Mouse (Mus musculus) heart, embryonic 14.5 days (tissue): ENCODE measurements around the gene Hdgfl3. TPM values are rescaled to one million over a fixed set of nuclear protein-coding genes. Genes with fewer than 3 reads are reported as not detected.
A peak's percentile ranks its signal among the peaks of the same experiment; 100 is the strongest.

Experiments
- ATAC-seq: fragments of 200-750 bp; cut with Nextera tagmentation; 2 replicates; pipeline ENCODE4 v1.8.0; 2017; ENCODE audit warnings: low read depth, moderate TSS enrichment; ENCODE audit not compliant: insufficient number of reproducible peaks, insufficient read depth, low FRiP score
- H3K27ac ChIP-seq, 2 experiments: fragments of 200-500 bp in 1 of 2; fragments of 300-500 bp in 1 of 2; sonication (generic) in 1 of 2; replicated peaks in 1 of 2; 2 replicates each; pipeline ENCODE4 v1.5.1; 2012 to 2014; ENCODE audit warnings: low read depth in 2 of 2, low read length in 2 of 2, control low read depth in 1 of 2, mild to moderate bottlenecking in 1 of 2, mixed read lengths in 1 of 2; ENCODE audit not compliant: control insufficient read depth in 1 of 2, insufficient read depth in 1 of 2
- H3K27me3 ChIP-seq: fragments of 300-500 bp; sonication (generic); 2 replicates; pipeline ENCODE4 v1.6.1; 2014; ENCODE audit warnings: mild to moderate bottlenecking, low read length, control low read depth; ENCODE audit not compliant: control insufficient read depth, insufficient read depth
- H3K36me3 ChIP-seq: fragments of 300-500 bp; sonication (generic); 2 replicates; pipeline ENCODE4 v1.6.1; 2014; ENCODE audit warnings: mild to moderate bottlenecking, control low read depth, low read length, mixed read lengths; ENCODE audit not compliant: control insufficient read depth, insufficient read depth
- H3K4me1 ChIP-seq, 2 experiments: fragments of 200-500 bp in 1 of 2; fragments of 300-500 bp in 1 of 2; sonication (generic) in 1 of 2; 2 replicates each; pipeline ENCODE4 v1.6.1; 2012 to 2014; ENCODE audit warnings: low read length in 2 of 2, control low read depth in 1 of 2, mixed read lengths in 1 of 2; ENCODE audit not compliant: control insufficient read depth in 2 of 2, insufficient read depth in 2 of 2
- H3K4me2 ChIP-seq: fragments of 300-500 bp; sonication (generic); 2 replicates; pipeline ENCODE4 v1.6.1; 2014; ENCODE audit warnings: mild to moderate bottlenecking, low read length
- H3K4me3 ChIP-seq, 2 experiments: fragments of 200-500 bp in 1 of 2; fragments of 300-500 bp in 1 of 2; sonication (generic) in 1 of 2; 2 replicates each; pipeline ENCODE4 v1.5.1; 2012 to 2014; ENCODE audit warnings: low read length in 2 of 2, mild to moderate bottlenecking in 2 of 2, control low read depth in 1 of 2, low read depth in 1 of 2, moderate library complexity in 1 of 2; ENCODE audit not compliant: control insufficient read depth in 1 of 2, insufficient read depth in 1 of 2
- H3K9ac ChIP-seq: fragments of 300-500 bp; sonication (generic); 2 replicates; pipeline ENCODE4 v1.6.1; 2014; ENCODE audit warnings: mild to moderate bottlenecking, low read length
- H3K9me3 ChIP-seq: fragments of 300-500 bp; sonication (generic); 2 replicates; pipeline ENCODE4 v1.6.1; 2016; ENCODE audit warnings: low read length, control low read depth; ENCODE audit not compliant: control insufficient read depth
- WGBS: fragments of 180-500 bp; shearing (Covaris S2); extraction: QIAGEN DNeasy Blood & Tissue Kit; methylation state at CpG from one replicate; pipeline ENCODE4 v1.1.7; 2014; 5-methylcytosine and 5-hydroxymethylcytosine counted together
- polyA plus RNA-seq: library from polyadenylated mRNA; unstranded; fragments of >200 nt; fragmentation: Nextera tagmentation; extraction: Ambion mirVana; gene quantifications from 2 replicates; pipeline ENCODE4 v1.2.1, GENCODE M21; 2014

Hdgfl3 gene
- polyA plus RNA-seq, 1 experiment from 2014 or later: 15.6 TPM

GRCm38 (mm10) chr7:81873807-81874206 lies 60.5 kb downstream of the Hdgfl3 start:
- no peak for ATAC-seq
- WGBS: 11% methylated on average over 1 of the region's 1 CpGs

DNA sequence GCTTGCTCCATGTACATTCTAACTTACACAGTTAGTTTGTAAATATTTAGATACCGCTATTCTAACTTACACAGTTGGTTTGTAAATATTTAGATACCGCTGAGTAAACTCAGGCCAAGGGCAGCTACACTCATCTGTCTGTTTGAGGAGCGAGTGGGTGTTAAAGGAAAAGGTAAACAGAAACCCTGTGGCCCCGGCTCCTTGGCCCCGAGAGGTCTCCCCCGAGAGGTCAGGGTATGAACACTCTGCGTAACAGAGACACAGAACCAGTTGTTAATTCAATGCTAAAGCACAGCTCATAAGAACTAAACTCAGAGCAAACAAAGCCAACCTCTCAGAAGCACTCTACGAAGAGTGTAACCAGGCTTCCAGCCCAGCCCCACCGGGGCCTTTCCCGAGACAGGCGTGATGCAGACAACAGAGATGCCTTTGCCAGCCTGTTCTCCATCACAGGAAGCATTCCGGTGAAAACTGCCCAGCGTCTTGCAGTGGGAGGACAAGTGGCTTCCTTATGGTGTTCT lies 61.7 kb downstream of the Hdgfl3 start:
- no peak overlapping the region for H3K4me3 ChIP-seq
- H3K4me2 ChIP-seq: no peak overlapping the region
- H3K9ac ChIP-seq: no peak overlapping the region
- no peaks in the 10 kb centered on the region for H3K27me3 ChIP-seq
- H3K36me3 ChIP-seq: peaks cover 28% of the 10 kb centered on the region
- no peak for ATAC-seq
- WGBS: 63% methylated on average over 13 of the region's 13 CpGs
- H3K4me1 ChIP-seq: peaks cover 3 to 9% of the 10 kb centered on the region in 2 experiments
- no peaks in the 10 kb centered on the region for H3K9me3 ChIP-seq
- H3K27ac ChIP-seq: no peak overlapping the region

More at GRCm38 (mm10) chr7:81873807-81874206, 60.5 kb downstream of the Hdgfl3 start:
- H3K4me1 ChIP-seq: peaks cover 3 to 9% of the 10 kb centered on the region in 2 experiments
- H3K27ac ChIP-seq: no peak overlapping the region
- H3K36me3 ChIP-seq: peaks cover 27% of the 10 kb centered on the region
- H3K9ac ChIP-seq: no peak overlapping the region
- H3K4me3 ChIP-seq: no peak overlapping the region
- no peak overlapping the region for H3K4me2 ChIP-seq
- H3K9me3 ChIP-seq: no peaks in the 10 kb centered on the region
- no peaks in the 10 kb centered on the region for H3K27me3 ChIP-seq

- no peaks in the 10 kb centered on the region for H3K9me3 ChIP-seq
- H3K27ac ChIP-seq: no peak overlapping the region
- 33% methylated on average over 6 of the region's 6 CpGs for WGBS
- H3K9ac ChIP-seq: no peak overlapping the region
- H3K4me1 ChIP-seq: peaks cover 6% of the 10 kb centered on the region in 2 experiments; a peak in 3 of 4 replicates
- no peak; the same call in 1 of the 2 replicates for ATAC-seq
- H3K4me3 ChIP-seq: no peak overlapping the region
- peaks cover 40% of the 10 kb centered on the region for H3K36me3 ChIP-seq
- H3K27me3 ChIP-seq: no peaks in the 10 kb centered on the region
- no peak overlapping the region for H3K4me2 ChIP-seq
Observed at GRCm38 (mm10) chr7:81868158-81868557, 66.1 kb downstream of the Hdgfl3 start.

- H3K36me3 ChIP-seq: peaks cover 38% of the 10 kb centered on the region
- no peak overlapping the region for H3K9ac ChIP-seq
- 77% methylated on average over 9 of the region's 9 CpGs for WGBS
- H3K27me3 ChIP-seq: no peaks in the 10 kb centered on the region
- no peak overlapping the region for H3K4me2 ChIP-seq
- no peak overlapping the region for H3K27ac ChIP-seq
- H3K4me3 ChIP-seq: no peak overlapping the region
- ATAC-seq: no peak
- H3K4me1 ChIP-seq: peaks cover 8 to 14% of the 10 kb centered on the region in 2 experiments
- H3K9me3 ChIP-seq: no peaks in the 10 kb centered on the region
Observed at GRCm38 (mm10) chr7:81867231-81867930, 66.9 kb downstream of the Hdgfl3 start.

DNA sequence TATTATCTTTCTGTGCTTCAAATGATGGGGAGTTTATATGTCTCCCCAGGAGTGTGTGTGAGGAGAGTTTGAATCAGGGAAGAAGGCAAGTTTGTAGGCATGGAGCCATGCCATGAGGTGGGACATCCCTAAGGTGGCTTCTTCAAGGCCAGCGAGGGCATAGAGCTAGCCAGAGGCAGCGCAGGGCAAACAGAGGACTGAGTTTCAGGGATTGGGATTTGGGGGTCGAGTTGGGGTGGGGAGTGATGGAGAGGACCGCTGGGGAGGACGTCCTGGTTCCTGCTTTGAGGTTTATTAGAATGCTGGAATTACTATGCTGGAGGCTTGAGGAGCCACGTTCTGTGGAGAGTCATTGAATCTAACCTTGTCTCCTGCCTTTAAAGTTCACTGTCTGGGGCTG lies 68.3 kb downstream of the Hdgfl3 start:
- Histone ChIP-seq H3K27me3 (no peaks in the 10 kb centered on the region), H3K36me3 (peaks cover 25% of the 10 kb centered on the region), H3K4me1 (peaks cover 8 to 16% of the 10 kb centered on the region in 2 experiments), H3K27ac (no peak overlapping the region), H3K9ac (no peak overlapping the region), H3K4me2 (no peak overlapping the region), H3K9me3 (no peaks in the 10 kb centered on the region), H3K4me3 (no peak overlapping the region)
- 90% methylated on average over 6 of the region's 6 CpGs for WGBS
- no peak for ATAC-seq

- WGBS: 88% methylated on average over 6 of the region's 6 CpGs
Observed at GRCm38 (mm10) chr7:81864552-81864951, 69.7 kb downstream of the Hdgfl3 start.

DNA sequence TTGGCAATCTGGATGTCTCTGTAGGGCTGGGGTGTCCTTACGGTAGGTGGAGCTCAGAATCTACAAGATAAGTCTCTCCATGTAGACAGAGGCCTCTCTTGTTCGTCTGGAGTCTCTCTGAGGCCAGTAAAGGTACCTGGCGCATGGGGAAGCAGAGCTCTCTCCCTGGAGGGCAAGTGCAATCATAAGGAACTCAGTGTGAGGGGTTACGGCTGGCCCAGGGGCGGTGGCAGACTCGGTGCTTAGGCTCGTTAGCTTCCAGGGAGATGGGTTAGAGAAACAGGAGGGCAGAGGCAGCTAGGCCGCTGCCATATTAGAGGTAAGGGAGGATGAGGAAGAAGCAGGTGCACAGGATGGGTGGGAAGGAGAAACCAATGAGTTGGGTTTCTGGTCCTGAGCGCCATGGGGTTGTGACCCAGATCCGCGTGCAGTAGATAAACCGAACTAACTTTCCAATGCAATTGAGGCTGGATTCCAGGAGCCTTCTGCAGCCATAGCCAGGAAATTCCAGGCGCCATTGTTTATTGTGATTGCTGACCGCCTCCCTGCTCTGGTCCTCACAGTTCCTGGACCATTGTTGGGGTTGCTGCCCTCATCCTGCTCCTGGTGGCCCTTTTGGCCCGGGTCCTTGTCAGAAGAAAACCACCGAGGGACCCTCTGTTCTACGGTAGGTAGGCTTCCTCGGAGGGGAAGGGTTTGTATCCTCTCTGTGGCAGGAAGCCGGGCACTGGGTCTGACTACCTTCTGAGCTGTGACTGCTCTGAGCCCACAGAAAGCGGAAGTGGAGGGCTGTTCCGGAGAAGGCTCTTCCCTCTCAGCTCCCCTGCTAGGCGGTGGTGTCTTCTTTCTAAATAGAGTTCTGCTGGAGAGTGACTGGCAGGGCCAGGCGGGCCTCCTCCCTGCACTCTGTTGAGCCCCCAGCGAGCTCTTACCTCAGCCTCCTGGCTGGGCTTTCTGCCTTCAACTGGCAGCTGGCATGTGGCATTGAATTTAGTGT lies 71.4 kb downstream of the Hdgfl3 start:
- Histone ChIP-seq H3K4me3 (no peak overlapping the region), H3K4me2 (0 out of 2 replicates have a peak overlapping the region, but pooled peaks have one; percentile 4), H3K9me3 (no peaks in the 10 kb centered on the region), H3K36me3 (peaks cover 13% of the 10 kb centered on the region; the same call in 1 of the 2 replicates), H3K4me1 (peaks cover 24 to 27% of the 10 kb centered on the region in 2 experiments), H3K27ac (peak overlapping the region; percentile 57 to 64), H3K9ac (no peak overlapping the region), H3K27me3 (no peaks in the 10 kb centered on the region)
- 60% methylated on average over 24 of the region's 24 CpGs for WGBS
- peak; percentile 16; the same call in 1 of the 2 replicates for ATAC-seq

More at GRCm38 (mm10) chr7:81864552-81864951, 69.7 kb downstream of the Hdgfl3 start:
- Histone ChIP-seq H3K4me1 (peaks cover 17 to 23% of the 10 kb centered on the region in 2 experiments), H3K4me2 (no peak overlapping the region), H3K27me3 (no peaks in the 10 kb centered on the region), H3K9ac (no peak overlapping the region), H3K4me3 (no peak overlapping the region), H3K27ac (no peak overlapping the region), H3K36me3 (peaks cover 20% of the 10 kb centered on the region), H3K9me3 (no peaks in the 10 kb centered on the region)
- no peak for ATAC-seq
